Mouse (Mus musculus) limb, embryonic 13.5 days (tissue): ENCODE measurements around the gene Lalba. TPM values are rescaled to one million over a fixed set of nuclear protein-coding genes. Genes with fewer than 3 reads are reported as not detected.
A peak's percentile ranks its signal among the peaks of the same experiment; 100 is the strongest.
"Not testable (repeated sequence)": the region's sequence is repeated elsewhere in the genome, so short reads cannot be mapped to it uniquely, and the experiment has no call there.

ENCODE experiments used
- ATAC-seq: fragments of 200-750 bp; cut with Nextera tagmentation; 2 replicates; pipeline ENCODE4 v1.8.0; 2017; ENCODE audit warnings: low read depth, moderate number of reproducible peaks, moderate TSS enrichment; ENCODE audit not compliant: low FRiP score
- H3K27ac ChIP-seq: fragments of 300-500 bp; sonication (generic); 2 replicates; pipeline ENCODE4 v1.5.1; 2015; ENCODE audit warnings: inconsistent platforms, mild to moderate bottlenecking, moderate library complexity
- H3K27me3 ChIP-seq: fragments of 300-500 bp; sonication (generic); 2 replicates; pipeline ENCODE4 v1.6.1; 2015; ENCODE audit warnings: mild to moderate bottlenecking, inconsistent platforms
- H3K36me3 ChIP-seq: fragments of 300-500 bp; sonication (generic); 2 replicates; pipeline ENCODE4 v1.6.1; 2015; ENCODE audit warnings: inconsistent platforms, mild to moderate bottlenecking, moderate library complexity
- H3K4me1 ChIP-seq: fragments of 300-500 bp; sonication (generic); 2 replicates; pipeline ENCODE4 v1.6.1; 2015; ENCODE audit warnings: inconsistent platforms
- H3K4me2 ChIP-seq: fragments of 300-500 bp; sonication (generic); replicated peaks from 2 replicates; pipeline ENCODE4 v1.6.1; 2015; ENCODE audit warnings: inconsistent platforms, mild to moderate bottlenecking, moderate library complexity
- H3K4me3 ChIP-seq: fragments of 300-500 bp; sonication (generic); 2 replicates; pipeline ENCODE4 v1.5.1; 2015; ENCODE audit warnings: moderate library complexity, mild to moderate bottlenecking, inconsistent platforms
- H3K9ac ChIP-seq: fragments of 300-500 bp; sonication (generic); 2 replicates; pipeline ENCODE4 v1.6.1; 2015; ENCODE audit warnings: mild to moderate bottlenecking, inconsistent platforms
- H3K9me3 ChIP-seq: fragments of 300-500 bp; sonication (generic); 2 replicates; pipeline ENCODE4 v1.6.1; 2016; ENCODE audit warnings: inconsistent platforms
- WGBS: fragments of 180-500 bp; shearing (Covaris S2); methylation state at CpG from one replicate; pipeline ENCODE4 v1.1.7; 2015; 5-methylcytosine and 5-hydroxymethylcytosine counted together
- polyA plus RNA-seq: library from polyadenylated mRNA; unstranded; fragments of >200 nt; fragmentation: Nextera tagmentation; extraction: Ambion mirVana; gene quantifications from 2 replicates; pipeline ENCODE4 v1.2.1, GENCODE M21; 2015

The Lalba gene
- polyA plus RNA-seq: 0.19 TPM in 1 of 2 replicates, not detected in the other

- peaks cover 1% of the 10 kb centered on the region; the same call in 1 of the 2 replicates for H3K27me3 ChIP-seq
- H3K4me1 ChIP-seq: peaks cover 8% of the 10 kb centered on the region
- H3K4me2 ChIP-seq: no peak within 1 kb of the TSS
- H3K27ac ChIP-seq: no peak within 1 kb of the TSS
- ATAC-seq: no peak
- whole genome bisulfite sequencing: 61% methylated on average over 3 of the region's 3 CpGs
- no peak within 1 kb of the TSS for H3K4me3 ChIP-seq
- no peaks in the 10 kb centered on the region for H3K9me3 ChIP-seq
- H3K36me3 ChIP-seq: no peaks in the 10 kb centered on the region
- no peak within 1 kb of the TSS for H3K9ac ChIP-seq
Measured at GRCm38 (mm10) chr15:98482701-98483100, at the start of gene Lalba. Lalba (minus strand) TSS chr15:98482721.

- no peak overlapping the region for H3K27ac ChIP-seq
- 32% methylated on average over 5 of the region's 5 CpGs for WGBS
- H3K4me2 ChIP-seq: peak overlapping the region; percentile 88
- H3K9me3 ChIP-seq: no peaks in the 10 kb centered on the region
- peak overlapping the region; percentile 90 for H3K9ac ChIP-seq
- no peak for ATAC-seq
- H3K36me3 ChIP-seq: peaks cover 48% of the 10 kb centered on the region
- peak overlapping the region; percentile 82 for H3K4me3 ChIP-seq
- no peaks in the 10 kb centered on the region for H3K27me3 ChIP-seq
- peaks cover 13% of the 10 kb centered on the region for H3K4me1 ChIP-seq
Measured at GRCm38 (mm10) chr15:98532281-98532680, 49.8 kb upstream of the Lalba start.

GRCm38 (mm10) chr15:98528066-98528563 lies 45.6 kb upstream of the Lalba start:
- H3K9me3 ChIP-seq: no peaks in the 10 kb centered on the region
- H3K36me3 ChIP-seq: peaks cover 83% of the 10 kb centered on the region

GRCm38 (mm10) chr15:98527056-98527771 lies 44.7 kb upstream of the Lalba start:
- H3K9me3 ChIP-seq: no peaks in the 10 kb centered on the region
- WGBS: 93% methylated on average over 5 of the region's 5 CpGs
- ATAC-seq: no peak

More at GRCm38 (mm10) chr15:98528066-98528563, 45.6 kb upstream of the Lalba start:
- H3K27me3 ChIP-seq: no peaks in the 10 kb centered on the region
- ATAC-seq: no peak
- H3K4me3 ChIP-seq: no peak overlapping the region
- H3K4me2 ChIP-seq: no peak overlapping the region
- H3K27ac ChIP-seq: no peak overlapping the region
- H3K4me1 ChIP-seq: peaks cover 13% of the 10 kb centered on the region
- WGBS: 86% methylated on average over 5 of the region's 5 CpGs
- H3K9ac ChIP-seq: no peak overlapping the region

GRCm38 (mm10) chr15:98526057-98526456 lies 43.5 kb upstream of the Lalba start:
- no peak for ATAC-seq
- WGBS: 70% methylated on average over 5 of the region's 5 CpGs
- H3K4me3 ChIP-seq: no peak overlapping the region

More at GRCm38 (mm10) chr15:98527056-98527771, 44.7 kb upstream of the Lalba start:
- no peak overlapping the region for H3K9ac ChIP-seq
- no peaks in the 10 kb centered on the region for H3K27me3 ChIP-seq
- no peak overlapping the region for H3K27ac ChIP-seq
- H3K4me2 ChIP-seq: no peak overlapping the region
- H3K4me3 ChIP-seq: no peak overlapping the region
- peaks cover 92% of the 10 kb centered on the region for H3K36me3 ChIP-seq
- peaks cover 6% of the 10 kb centered on the region for H3K4me1 ChIP-seq

GRCm38 (mm10) chr15:98521245-98521644 lies 38.7 kb upstream of the Lalba start:
- no peak overlapping the region for H3K4me3 ChIP-seq
- no peaks in the 10 kb centered on the region for H3K27me3 ChIP-seq
- no peaks in the 10 kb centered on the region for H3K4me1 ChIP-seq
- no peak for ATAC-seq
- peaks cover 82% of the 10 kb centered on the region for H3K36me3 ChIP-seq
- H3K27ac ChIP-seq: no peak overlapping the region
- H3K9ac ChIP-seq: no peak overlapping the region
- WGBS: 81% methylated on average over 3 of the region's 3 CpGs
- H3K9me3 ChIP-seq: no peaks in the 10 kb centered on the region
- H3K4me2 ChIP-seq: no peak overlapping the region

More at GRCm38 (mm10) chr15:98526057-98526456, 43.5 kb upstream of the Lalba start:
- Histone ChIP-seq H3K4me2 (no peak overlapping the region), H3K36me3 (peaks cover 94% of the 10 kb centered on the region), H3K9me3 (no peaks in the 10 kb centered on the region), H3K4me1 (no peaks in the 10 kb centered on the region), H3K27me3 (no peaks in the 10 kb centered on the region), H3K27ac (no peak overlapping the region), H3K9ac (no peak overlapping the region)

- Histone ChIP-seq H3K27ac (no peak overlapping the region), H3K4me3 (no peak overlapping the region), H3K36me3 (peaks cover 49% of the 10 kb centered on the region), H3K27me3 (no peaks in the 10 kb centered on the region), H3K9ac (no peak overlapping the region), H3K9me3 (no peaks in the 10 kb centered on the region), H3K4me1 (0 out of 2 replicates have a peak, but pooled peaks cover 6% of the 10 kb centered on the region), H3K4me2 (no peak overlapping the region)
- ATAC-seq: no peak
- WGBS: 73% methylated on average over 16 of the region's 16 CpGs
Measured at GRCm38 (mm10) chr15:98517380-98518355, 35.1 kb upstream of the Lalba start.

- H3K4me3 ChIP-seq, H3K27me3 ChIP-seq, H3K27ac ChIP-seq, H3K4me2 ChIP-seq, ATAC-seq, H3K9ac ChIP-seq, H3K9me3 ChIP-seq: not testable (repeated sequence)
- H3K36me3 ChIP-seq: peaks cover 22% of the 10 kb centered on the region
- 79% methylated on average over 2 of the region's 2 CpGs for WGBS
- peaks cover 13% of the 10 kb centered on the region for H3K4me1 ChIP-seq
Measured at GRCm38 (mm10) chr15:98514845-98515244, 32.3 kb upstream of the Lalba start.

- no peak for ATAC-seq
- H3K9me3 ChIP-seq: no peaks in the 10 kb centered on the region
- H3K9ac ChIP-seq: no peak overlapping the region
- no peak overlapping the region for H3K27ac ChIP-seq
- 83% methylated on average over 8 of the region's 8 CpGs for WGBS
- peaks cover 16% of the 10 kb centered on the region for H3K36me3 ChIP-seq
- H3K27me3 ChIP-seq: no peaks in the 10 kb centered on the region
- H3K4me2 ChIP-seq: no peak overlapping the region
- peaks cover 13% of the 10 kb centered on the region for H3K4me1 ChIP-seq
- H3K4me3 ChIP-seq: no peak overlapping the region
Measured at GRCm38 (mm10) chr15:98514146-98514545, 31.6 kb upstream of the Lalba start.

- H3K27ac ChIP-seq, H3K9ac ChIP-seq: not testable (repeated sequence)
- 54% methylated on average over 3 of the region's 3 CpGs for WGBS
Measured at GRCm38 (mm10) chr15:98513676-98514075, 31.2 kb upstream of the Lalba start.

GRCm38 (mm10) chr15:98512799-98513321 lies 30.3 kb upstream of the Lalba start:
- no peak for ATAC-seq
- H3K27ac ChIP-seq: no peak overlapping the region
- no peak overlapping the region for H3K4me2 ChIP-seq

More at GRCm38 (mm10) chr15:98513676-98514075, 31.2 kb upstream of the Lalba start:
- H3K27me3 ChIP-seq, ATAC-seq, H3K4me2 ChIP-seq, H3K9me3 ChIP-seq, H3K4me3 ChIP-seq: not testable (repeated sequence)
- peaks cover 16% of the 10 kb centered on the region for H3K36me3 ChIP-seq
- peaks cover 13% of the 10 kb centered on the region for H3K4me1 ChIP-seq

More at GRCm38 (mm10) chr15:98512799-98513321, 30.3 kb upstream of the Lalba start:
- WGBS: 54% methylated on average over 17 of the region's 17 CpGs
- Histone ChIP-seq H3K9me3 (no peaks in the 10 kb centered on the region), H3K4me1 (peaks cover 13% of the 10 kb centered on the region), H3K27me3 (no peaks in the 10 kb centered on the region), H3K4me3 (no peak overlapping the region), H3K9ac (no peak overlapping the region), H3K36me3 (peaks cover 9% of the 10 kb centered on the region)
